Mouse (Mus musculus) kidney, postnatal 14 days (tissue): ENCODE measurements at regions not wholly inside any gene's neighbourhood (a gene's known extent, or its start where the extent isn't known, plus 50 kb on each side); places are given as distances from the start of the nearest gene placed in this dataset.

Experiments
- DNase-seq: peaks from one replicate; pipeline ENCODE4 v3.0.0; 2022; ENCODE audit warnings: mixed read lengths

DNA sequence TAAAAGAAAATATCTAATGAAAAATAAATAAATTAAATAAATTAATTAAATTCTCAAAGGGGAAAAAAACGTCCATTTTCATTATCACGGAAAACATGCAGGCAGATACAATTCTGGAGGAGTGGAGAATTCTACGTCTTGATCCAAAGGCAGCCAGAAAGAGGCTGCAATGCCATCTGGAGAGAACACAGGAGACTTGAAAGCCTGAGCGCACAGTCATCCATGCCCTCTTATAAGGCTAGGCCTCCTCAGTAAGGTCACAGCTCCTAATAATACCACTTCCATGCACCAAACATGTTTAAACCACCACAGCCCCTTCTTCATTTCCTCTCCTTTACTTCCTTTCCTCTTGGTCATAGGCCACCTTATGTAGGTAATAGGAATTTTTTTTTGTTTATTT is 307.1 kb downstream of the Etv1 start:
- no peak for DNase-seq

GRCm38 (mm10) chr12:39094638-39095230 is 315.6 kb downstream of the Etv1 start:
- DNase-seq = no peak

GRCm38 (mm10) chr12:39123391-39124095 is 344.4 kb downstream of the Etv1 start:
- no peak for DNase-seq

GRCm38 (mm10) chr12:39154689-39155088 is 375.5 kb downstream of the Etv1 start:
- no peak for DNase-seq

DNA sequence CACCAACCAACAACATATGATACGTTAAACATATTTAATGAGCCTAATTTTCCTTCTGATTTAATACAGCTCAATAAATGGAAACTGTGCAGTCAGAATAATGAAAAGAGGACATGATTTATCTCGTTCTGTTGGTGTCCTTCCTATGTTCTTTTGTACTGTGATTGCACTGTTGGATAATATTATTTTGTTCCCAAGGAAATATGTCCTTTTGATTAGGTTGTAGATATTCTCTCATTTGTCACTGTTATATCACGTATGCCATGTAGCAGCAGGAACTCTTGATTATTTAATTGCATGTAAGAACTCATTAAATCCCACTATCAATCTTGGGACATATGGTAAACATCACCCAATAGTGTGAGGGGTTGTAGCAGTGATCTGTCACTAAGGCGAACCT is 397.8 kb downstream of the Etv1 start:
- DNase-seq = no peak

DNA sequence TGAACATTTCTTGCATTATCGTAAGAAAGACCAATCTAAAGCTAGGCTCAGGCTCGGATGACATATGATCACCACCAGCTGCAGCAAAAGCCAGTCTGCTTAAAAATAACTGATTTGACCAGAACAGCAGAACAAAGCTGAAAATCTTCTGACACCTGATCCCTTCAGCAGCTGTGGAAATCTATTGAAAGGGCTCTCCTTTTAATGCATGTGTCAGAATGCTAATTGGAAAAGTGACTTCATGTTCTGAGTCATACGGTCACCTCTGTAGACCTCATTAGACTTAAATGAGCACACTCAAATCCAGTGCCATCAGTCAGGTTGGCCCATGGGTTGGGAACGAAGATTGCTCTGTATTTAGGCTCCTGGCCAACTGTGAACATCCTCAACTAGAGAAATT is 444.9 kb downstream of the Etv1 start:
- DNase-seq = no peak

GRCm38 (mm10) chr12:39256605-39257004 is 477.4 kb downstream of the Etv1 start:
- DNase-seq = no peak

DNA sequence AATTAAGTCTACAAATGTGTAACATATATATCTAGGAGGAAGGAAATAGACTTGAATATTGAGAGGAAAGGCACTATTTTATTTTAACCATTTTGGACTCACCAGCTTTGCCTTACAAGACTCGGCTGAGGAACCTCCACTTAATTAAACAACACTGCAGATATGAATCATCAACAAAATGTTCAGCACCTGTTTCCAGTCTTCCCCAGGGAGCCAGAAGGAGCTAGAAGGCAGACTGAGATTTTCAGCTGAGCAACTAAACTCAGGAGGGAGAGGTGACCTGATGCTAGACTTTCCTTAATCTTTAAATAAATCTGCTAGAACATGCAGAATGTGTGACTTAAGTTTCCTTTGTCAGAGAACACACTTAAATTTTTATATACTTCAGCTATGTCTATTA is 478.4 kb downstream of the Etv1 start:
- no peak for DNase-seq

- no peak for DNase-seq
These were observed 510.5 kb downstream of the Etv1 start for GRCm38 (mm10) chr12:39289676-39290075.

DNA sequence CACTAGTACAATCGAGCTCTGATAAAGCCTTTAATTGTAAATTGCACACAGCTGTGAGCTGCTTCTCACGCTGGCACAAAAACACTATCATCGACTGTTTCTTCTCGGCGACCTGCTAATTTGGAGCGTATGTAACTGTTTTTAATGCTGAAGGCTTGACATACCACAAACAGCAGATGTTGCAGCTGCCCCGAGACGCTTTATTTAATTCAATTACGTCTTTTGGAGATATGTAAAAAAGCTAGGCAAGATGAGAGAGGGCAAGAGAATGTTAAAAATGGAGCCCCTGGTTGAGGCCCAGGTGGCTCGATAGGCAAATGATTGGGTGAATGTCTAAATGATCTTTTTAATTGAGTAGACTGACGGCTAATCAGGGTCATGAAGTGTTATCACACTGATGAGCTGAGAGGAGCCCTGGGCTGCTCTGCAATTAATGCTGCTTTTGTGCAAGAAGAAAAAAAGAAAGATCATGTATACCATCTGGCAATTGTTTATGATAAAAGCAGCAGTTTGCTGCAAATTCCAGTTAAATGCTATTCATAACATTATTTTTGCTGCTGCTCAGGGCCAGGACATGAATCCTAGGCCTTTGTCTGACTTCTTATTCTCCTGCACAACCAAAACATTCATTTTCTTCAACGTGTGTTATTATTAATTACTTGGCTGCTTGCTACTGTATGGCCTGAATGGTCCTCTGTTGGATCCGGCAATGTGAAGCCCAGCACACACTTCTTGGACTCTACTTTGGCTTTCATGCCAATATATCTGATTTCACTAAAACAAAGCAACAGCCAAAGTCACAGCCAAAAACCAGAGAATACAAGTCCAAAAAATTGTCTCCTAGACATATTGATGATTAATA is 522.4 kb downstream of the Etv1 start:
- no peak for DNase-seq

DNA sequence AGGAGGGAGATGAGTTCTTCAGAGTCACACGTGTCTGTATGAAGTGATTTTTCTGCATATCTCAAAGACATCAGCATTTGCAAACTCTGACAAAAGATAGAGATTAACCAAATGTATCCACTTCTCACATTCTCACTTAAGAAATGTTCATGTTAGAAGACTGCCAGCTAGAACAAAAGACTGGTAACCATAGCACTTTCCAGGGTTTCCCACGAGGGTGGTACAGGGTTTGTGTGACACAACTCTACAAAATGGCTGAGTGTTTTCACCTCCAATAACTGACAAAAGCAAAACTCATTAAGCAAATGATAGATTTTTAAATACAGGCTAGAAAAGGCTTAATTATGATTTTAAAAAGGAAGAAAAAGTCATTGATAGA is 523.0 kb downstream of the Etv1 start:
- DNase-seq = no peak

- DNase-seq = no peak
These were observed 528.6 kb downstream of the Etv1 start for GRCm38 (mm10) chr12:39307746-39308145.

- no peak for DNase-seq
These were observed 530.7 kb downstream of the Etv1 start for GRCm38 (mm10) chr12:39309905-39310304.

DNA sequence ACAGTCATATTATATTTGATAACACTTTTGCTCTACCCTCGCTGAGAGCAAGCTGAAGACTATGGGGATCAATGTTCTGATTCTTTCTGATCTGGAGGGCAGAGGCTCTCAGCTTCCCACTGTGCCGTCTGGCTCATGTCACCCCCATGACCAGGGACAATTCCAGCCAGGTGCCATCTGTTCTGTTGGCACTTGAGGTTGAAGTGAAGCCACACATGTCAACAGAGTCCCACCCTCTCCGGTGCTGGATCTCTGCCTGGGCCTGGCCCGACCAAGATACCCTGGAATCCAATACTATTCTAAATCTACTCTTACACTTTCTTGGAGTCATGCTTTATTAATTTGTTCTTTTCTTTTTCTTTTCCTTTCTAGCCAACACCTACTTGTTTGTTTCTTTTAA is 538.0 kb downstream of the Etv1 start:
- DNase-seq = no peak

DNA sequence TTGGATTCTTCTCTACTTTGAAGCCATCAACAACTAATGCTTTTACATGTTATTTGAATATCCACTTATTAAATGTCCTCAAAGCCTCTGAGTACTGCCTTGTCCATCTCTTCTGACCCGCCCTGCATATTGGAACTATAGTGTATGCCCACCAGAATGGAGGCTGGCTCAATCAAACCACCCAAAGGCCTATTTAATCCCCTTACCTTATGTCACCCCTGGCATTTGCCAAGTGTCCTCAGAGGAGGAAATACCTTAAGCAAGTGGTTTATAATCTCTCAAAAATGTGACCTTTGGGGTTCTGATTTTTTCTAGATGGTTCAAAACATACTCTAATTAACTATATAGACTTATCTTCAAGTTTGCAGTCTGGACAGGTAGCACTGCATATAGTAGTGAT is 542.3 kb downstream of the Etv1 start:
- DNase-seq = no peak

- no peak for DNase-seq
These were observed 547.0 kb downstream of the Etv1 start for GRCm38 (mm10) chr12:39326157-39326556.

GRCm38 (mm10) chr12:39326668-39327299 is 547.6 kb downstream of the Etv1 start:
- DNase-seq = no peak

DNA sequence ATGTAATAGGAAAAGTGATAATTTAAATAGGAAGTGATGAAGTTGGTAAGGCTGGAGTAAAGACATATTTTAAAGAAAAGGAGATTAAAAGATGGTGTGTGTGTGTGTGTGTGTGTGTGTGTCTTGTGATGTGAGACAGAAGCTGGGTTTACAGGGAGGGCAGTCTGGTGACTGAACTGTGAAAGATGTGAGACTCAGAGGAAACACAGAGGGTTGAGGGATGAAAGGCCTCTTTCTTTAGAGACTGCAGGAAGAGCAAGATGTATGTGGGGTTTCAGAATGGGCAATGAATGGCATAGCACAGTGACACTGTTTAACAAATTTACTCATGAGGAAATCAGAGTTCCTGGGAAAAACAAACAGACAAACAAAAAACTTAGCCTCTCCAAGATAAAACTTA is 549.2 kb downstream of the Etv1 start:
- DNase-seq = no peak

DNA sequence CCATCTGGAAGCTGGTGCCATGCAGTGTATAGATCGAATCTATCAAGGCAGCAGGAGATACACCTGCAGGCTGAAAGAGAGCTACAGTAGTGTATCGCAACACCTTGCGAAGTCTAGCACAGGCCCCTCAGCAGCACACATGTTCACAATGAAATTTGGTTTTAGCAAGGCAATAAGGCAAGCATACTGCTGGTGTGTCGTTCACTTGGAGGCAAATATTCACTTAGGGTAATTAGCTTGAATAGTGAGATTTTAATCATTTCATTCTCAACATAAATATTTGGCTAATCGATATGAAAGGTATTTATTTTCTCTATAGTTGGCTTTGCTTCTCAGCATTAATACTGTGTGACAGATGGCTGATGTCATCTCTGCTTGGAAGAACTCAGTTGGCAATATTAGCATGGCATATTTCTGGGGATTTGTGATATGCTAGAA is 559.9 kb downstream of the Etv1 start:
- DNase-seq = no peak

- no peak for DNase-seq
These were observed 562.6 kb downstream of the Etv1 start for GRCm38 (mm10) chr12:39341751-39342271.

- no peak for DNase-seq
These were observed 563.1 kb downstream of the Etv1 start for GRCm38 (mm10) chr12:39342327-39342726.

DNA sequence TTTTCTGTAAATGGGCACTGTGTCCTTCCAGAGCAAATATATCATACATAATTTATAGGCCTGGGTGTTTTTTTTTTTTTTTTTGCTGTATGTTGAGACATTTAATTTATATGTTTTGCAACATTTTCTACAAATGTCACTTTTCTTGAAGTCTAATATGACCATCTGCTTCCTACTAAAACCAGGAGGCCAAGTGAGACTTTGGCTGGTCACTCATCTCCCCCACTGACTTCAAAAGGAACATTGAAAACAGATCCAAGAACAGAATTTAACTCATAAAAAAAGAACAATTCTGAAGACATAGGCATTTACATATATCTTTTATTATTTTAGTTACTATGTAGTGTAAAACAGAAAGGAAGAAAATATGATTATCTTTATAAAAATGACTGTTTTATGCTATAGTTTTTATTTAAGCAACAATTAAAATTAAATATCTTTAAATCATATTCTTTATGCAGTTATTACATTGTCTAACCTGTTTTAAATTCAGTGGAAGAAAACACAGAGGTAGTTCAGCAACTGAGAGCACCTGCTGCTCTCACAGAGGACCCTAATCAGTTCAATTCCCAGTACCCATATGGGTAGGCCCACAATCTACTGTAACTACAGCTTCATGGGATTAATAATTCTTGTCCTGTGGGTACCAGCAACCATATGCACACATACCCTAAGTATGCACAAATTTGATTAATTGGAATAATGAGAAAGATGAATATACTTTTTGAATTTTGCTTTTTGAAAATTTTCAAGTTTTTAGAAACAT is 592.5 kb downstream of the Etv1 start:
- DNase-seq = no peak
